Mouse (Mus musculus) lung, embryonic 15.5 days (tissue): ENCODE data around the gene 1810009A15Rik. TPM values are rescaled to one million over a fixed set of nuclear protein-coding genes. Genes with fewer than 3 reads are reported as not detected.

Source experiments
- ATAC-seq: fragments of 200-750 bp; cut with Nextera tagmentation; 2 replicates; pipeline ENCODE4 v1.8.0; 2017; ENCODE audit warnings: moderate number of reproducible peaks, borderline replicate concordance; ENCODE audit not compliant: low FRiP score, low TSS enrichment; ENCODE audit errors: extremely low read depth
- H3K27ac ChIP-seq: fragments of 300-500 bp; sonication (generic); 2 replicates; pipeline ENCODE4 v1.5.1; 2015; ENCODE audit warnings: moderate library complexity, mild to moderate bottlenecking, inconsistent platforms
- H3K27me3 ChIP-seq: fragments of 300-500 bp; sonication (generic); 2 replicates; pipeline ENCODE4 v1.6.1; 2015; ENCODE audit warnings: inconsistent platforms
- H3K36me3 ChIP-seq: fragments of 300-500 bp; sonication (generic); 2 replicates; pipeline ENCODE4 v1.6.1; 2015; ENCODE audit warnings: inconsistent platforms
- H3K4me1 ChIP-seq: fragments of 300-500 bp; sonication (generic); 2 replicates; pipeline ENCODE4 v1.6.1; 2015; ENCODE audit warnings: inconsistent platforms
- H3K4me2 ChIP-seq: fragments of 300-500 bp; sonication (generic); 2 replicates; pipeline ENCODE4 v1.6.1; 2015; ENCODE audit warnings: inconsistent platforms, mild to moderate bottlenecking, moderate library complexity
- H3K4me3 ChIP-seq: fragments of 300-500 bp; sonication (generic); 2 replicates; pipeline ENCODE4 v1.5.1; 2015; ENCODE audit warnings: mild to moderate bottlenecking, inconsistent platforms
- H3K9ac ChIP-seq: fragments of 300-500 bp; sonication (generic); 2 replicates; pipeline ENCODE4 v1.6.1; 2015; ENCODE audit warnings: inconsistent platforms
- H3K9me3 ChIP-seq: fragments of 300-500 bp; sonication (generic); 2 replicates; pipeline ENCODE4 v1.6.1; 2016; ENCODE audit warnings: inconsistent platforms
- WGBS: fragments of 180-500 bp; shearing (Covaris S2); methylation state at CpG from one replicate; pipeline ENCODE4 v1.1.7; 2015; 5-methylcytosine and 5-hydroxymethylcytosine counted together
- polyA plus RNA-seq: library from polyadenylated mRNA; unstranded; fragments of >200 nt; fragmentation: Nextera tagmentation; extraction: Ambion mirVana; gene quantifications from 2 replicates; pipeline ENCODE4 v1.2.1, GENCODE M21; 2015

The 1810009A15Rik gene
- polyA plus RNA-seq, 1 experiment from 2014 or later = 81.5 TPM

DNA sequence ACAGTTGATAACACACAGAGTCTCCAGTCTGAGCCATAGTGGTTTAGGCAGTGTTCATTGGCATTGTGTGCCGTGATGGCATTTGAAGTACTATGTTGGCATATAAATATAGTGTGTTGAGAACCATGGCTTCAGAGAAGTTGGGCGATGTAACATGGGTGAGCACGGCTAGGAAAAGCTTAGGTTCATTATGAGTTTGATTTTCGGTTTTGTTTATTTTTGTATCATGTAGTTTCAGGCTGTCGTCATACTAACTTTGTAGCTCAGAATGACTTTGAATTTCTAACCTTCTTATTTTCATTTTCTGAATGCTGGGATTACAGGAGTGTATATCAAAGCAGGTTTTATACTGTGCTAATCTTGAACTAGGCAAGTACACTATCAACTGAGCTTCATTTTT is 14.8 kb downstream of the 1810009A15Rik start:
- Histone ChIP-seq H3K27ac (no peak overlapping the region), H3K4me1 (peaks cover 13% of the 10 kb centered on the region), H3K4me3 (no peak overlapping the region), H3K9ac (no peak overlapping the region), H3K9me3 (no peaks in the 10 kb centered on the region), H3K36me3 (peaks cover 60% of the 10 kb centered on the region), H3K27me3 (no peaks in the 10 kb centered on the region), H3K4me2 (no peak overlapping the region)
- 87% methylated on average over 5 of the region's 5 CpGs for WGBS
- ATAC-seq = no peak

DNA sequence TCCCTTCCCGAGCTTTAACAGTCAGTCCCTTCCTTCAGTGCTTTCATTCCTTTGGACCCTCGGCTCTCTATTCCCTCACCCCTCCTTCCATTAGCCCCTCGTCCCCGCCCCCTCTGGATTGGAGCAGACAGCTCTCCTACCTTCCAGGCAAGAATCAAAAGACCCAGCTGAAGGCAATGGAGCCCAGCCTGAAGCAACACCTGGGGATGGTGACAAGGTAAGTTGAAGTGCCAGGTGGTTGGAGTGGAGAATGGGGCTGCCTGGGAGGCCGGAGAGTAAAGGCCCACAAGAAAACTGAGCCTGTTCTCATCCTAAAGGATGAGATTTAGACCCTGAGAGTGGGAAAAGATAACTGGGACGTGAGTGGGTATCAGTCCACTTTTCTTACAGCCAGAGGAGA is 19.9 kb downstream of the 1810009A15Rik start:
- no peaks in the 10 kb centered on the region for H3K27me3 ChIP-seq
- H3K4me2 ChIP-seq = no peak overlapping the region
- no peak overlapping the region for H3K4me3 ChIP-seq
- no peak overlapping the region for H3K9ac ChIP-seq
- peaks cover 96% of the 10 kb centered on the region for H3K36me3 ChIP-seq
- H3K9me3 ChIP-seq = no peaks in the 10 kb centered on the region
- 88% methylated on average over 6 of the region's 6 CpGs for WGBS
- no peaks in the 10 kb centered on the region for H3K4me1 ChIP-seq
- H3K27ac ChIP-seq = no peak overlapping the region
- ATAC-seq = no peak

DNA sequence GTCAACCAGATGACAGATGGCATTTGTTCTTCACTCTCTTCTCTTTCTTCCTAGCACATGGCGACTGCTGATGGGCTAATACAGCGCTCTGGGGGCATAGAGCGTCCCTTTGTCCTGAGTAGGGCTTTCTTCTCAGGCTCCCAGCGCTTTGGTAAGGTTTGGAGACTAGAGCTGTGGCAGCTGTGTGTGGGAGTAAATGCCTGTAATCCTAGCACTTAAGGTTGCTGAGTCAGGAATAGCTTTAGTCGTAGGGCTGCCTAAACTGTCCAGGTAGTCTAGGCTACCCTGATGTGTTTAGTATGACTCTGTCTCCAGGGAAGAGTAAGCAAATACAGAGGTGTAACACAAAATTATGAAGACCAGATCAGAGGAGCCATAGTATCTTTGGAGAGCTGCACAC is 23.2 kb downstream of the 1810009A15Rik start:
- Histone ChIP-seq H3K36me3 (peaks cover 99% of the 10 kb centered on the region), H3K27ac (no peak overlapping the region), H3K9me3 (no peaks in the 10 kb centered on the region), H3K4me2 (no peak overlapping the region), H3K9ac (no peak overlapping the region), H3K4me1 (no peaks in the 10 kb centered on the region), H3K27me3 (no peaks in the 10 kb centered on the region), H3K4me3 (no peak overlapping the region)
- WGBS = 93% methylated on average over 5 of the region's 5 CpGs
- no peak for ATAC-seq

- H3K27me3 ChIP-seq = no peaks in the 10 kb centered on the region
- no peak overlapping the region for H3K9ac ChIP-seq
- WGBS = 92% methylated on average over 3 of the region's 3 CpGs
- no peak overlapping the region for H3K4me3 ChIP-seq
- ATAC-seq = no peak
- H3K4me1 ChIP-seq = no peaks in the 10 kb centered on the region
- no peak overlapping the region for H3K27ac ChIP-seq
- H3K36me3 ChIP-seq = peaks cover 80% of the 10 kb centered on the region
- no peak overlapping the region for H3K4me2 ChIP-seq
- H3K9me3 ChIP-seq = no peaks in the 10 kb centered on the region
Measured at GRCm38 (mm10) chr19:8914212-8914611, 25.6 kb downstream of the 1810009A15Rik start.

DNA sequence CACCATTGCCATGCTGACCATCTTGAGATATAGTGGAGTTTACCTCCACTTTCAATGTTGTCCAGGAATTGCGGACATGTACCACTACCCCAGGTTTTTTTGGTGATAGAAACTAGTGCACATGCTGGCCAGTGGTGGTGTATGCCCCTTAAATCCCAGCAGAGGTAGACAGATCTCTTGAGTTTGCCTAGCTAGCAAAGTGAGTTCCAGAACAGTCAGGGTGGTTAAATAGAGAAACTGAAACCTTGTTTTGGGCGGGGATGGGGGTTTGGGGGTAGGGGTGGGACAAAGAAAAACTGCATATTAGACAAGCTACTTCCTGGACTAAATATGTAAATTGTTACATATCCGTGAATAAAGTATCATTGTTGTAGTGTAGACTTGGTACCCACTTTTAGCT is 30.3 kb downstream of the 1810009A15Rik start:
- 88% methylated on average over 3 of the region's 3 CpGs for WGBS
- H3K4me2 ChIP-seq = no peak overlapping the region
- peaks cover 38% of the 10 kb centered on the region for H3K36me3 ChIP-seq
- no peak overlapping the region for H3K27ac ChIP-seq
- no peak overlapping the region for H3K4me3 ChIP-seq
- ATAC-seq = no peak
- no peaks in the 10 kb centered on the region for H3K9me3 ChIP-seq
- no peaks in the 10 kb centered on the region for H3K27me3 ChIP-seq
- H3K4me1 ChIP-seq = peaks cover 14% of the 10 kb centered on the region
- no peak overlapping the region for H3K9ac ChIP-seq

DNA sequence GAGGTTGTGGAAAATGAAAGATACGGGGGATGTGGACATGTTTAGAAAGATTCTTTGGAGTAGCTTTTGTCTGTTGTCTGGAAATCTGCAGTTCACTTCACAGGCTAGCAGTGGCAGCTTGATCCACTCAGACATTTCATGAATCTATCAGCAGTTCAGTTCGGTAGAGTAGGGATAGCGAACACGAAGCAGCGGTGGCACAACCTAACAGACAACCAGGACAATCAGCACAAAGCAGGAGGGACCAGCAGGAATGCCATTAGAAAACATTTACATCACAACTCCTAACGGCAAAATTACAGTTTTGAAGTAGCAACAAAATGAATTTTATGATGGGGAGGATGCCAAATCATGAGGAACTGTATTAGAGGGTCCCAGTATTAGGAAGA is 31.0 kb downstream of the 1810009A15Rik start:
- H3K9ac ChIP-seq = no peak overlapping the region

GRCm38 (mm10) chr19:8920073-8920736 is 31.6 kb downstream of the 1810009A15Rik start, which contains the start of gene B3gat3:
Gene B3gat3 (plus strand): TSS chr19:8920374.
- H3K27ac ChIP-seq = peak within 1 kb of the TSS; percentile 91
- peak; percentile 99 for ATAC-seq
- H3K4me2 ChIP-seq = peak within 1 kb of the TSS; percentile 72
- H3K4me3 ChIP-seq = peak within 1 kb of the TSS; percentile 83
- H3K9ac ChIP-seq = peak within 1 kb of the TSS; percentile 73
- H3K27me3 ChIP-seq = no peaks in the 10 kb centered on the region
- peaks cover 14% of the 10 kb centered on the region for H3K4me1 ChIP-seq
- H3K9me3 ChIP-seq = no peaks in the 10 kb centered on the region
- H3K36me3 ChIP-seq = peaks cover 27% of the 10 kb centered on the region
- 2% methylated on average over 47 of the region's 50 CpGs for WGBS

More for the DNA sequence above, 31.0 kb downstream of the 1810009A15Rik start:
- Histone ChIP-seq H3K4me3 (peak overlapping the region; percentile 83), H3K4me2 (peak overlapping the region; percentile 72), H3K27ac (peak overlapping the region; percentile 91), H3K9me3 (no peaks in the 10 kb centered on the region), H3K4me1 (peaks cover 14% of the 10 kb centered on the region), H3K27me3 (no peaks in the 10 kb centered on the region), H3K36me3 (peaks cover 31% of the 10 kb centered on the region)
- no peak for ATAC-seq
- 60% methylated on average over 6 of the region's 6 CpGs for WGBS

DNA sequence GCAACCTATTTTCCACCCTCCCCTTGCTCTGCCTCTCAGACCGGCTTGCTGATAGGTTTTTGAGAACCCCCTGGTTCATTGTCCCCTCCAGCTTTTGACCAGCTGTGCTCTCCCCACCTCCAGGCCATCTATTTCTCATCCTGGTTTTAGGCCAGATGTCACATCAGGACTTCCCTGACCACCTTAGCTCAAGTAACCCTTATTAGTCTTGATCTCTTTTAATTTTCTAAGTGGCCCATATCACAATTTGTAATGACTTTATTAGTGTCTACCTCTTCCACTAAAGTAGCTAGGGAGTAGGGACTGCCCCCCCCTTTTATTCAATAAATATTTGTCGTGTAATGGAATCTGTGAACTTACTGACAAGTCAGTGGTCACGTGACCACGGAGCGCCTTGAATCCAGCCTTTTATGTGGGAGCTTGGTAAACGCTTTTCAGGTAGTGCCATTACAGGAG is 32.2 kb downstream of the 1810009A15Rik start:
- WGBS = 1% methylated on average over 6 of the region's 6 CpGs
- H3K4me3 ChIP-seq = peak overlapping the region; percentile 83

DNA sequence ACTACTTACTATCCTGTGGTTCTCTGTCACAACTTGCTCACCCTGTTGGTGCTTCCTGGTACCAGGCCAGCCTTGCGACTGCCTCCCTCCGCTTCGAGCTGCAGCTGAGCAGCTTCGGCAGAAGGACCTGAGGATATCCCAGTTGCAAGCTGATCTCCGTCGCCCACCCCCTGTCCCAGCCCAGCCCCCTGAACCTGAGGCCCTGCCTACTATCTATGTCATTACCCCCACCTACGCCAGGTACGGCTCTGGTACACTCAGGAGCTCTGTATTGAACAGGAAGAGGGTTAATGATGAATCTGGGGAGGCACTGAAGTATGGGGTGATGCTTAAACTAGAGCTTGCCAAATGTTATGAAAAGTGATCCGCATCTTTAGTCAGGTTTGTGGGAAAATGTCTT is 33.1 kb downstream of the 1810009A15Rik start:
- Histone ChIP-seq H3K4me1 (peaks cover 14% of the 10 kb centered on the region), H3K9ac (peak overlapping the region; percentile 73), H3K36me3 (peaks cover 20% of the 10 kb centered on the region), H3K9me3 (no peaks in the 10 kb centered on the region), H3K27me3 (no peaks in the 10 kb centered on the region), H3K4me2 (peak overlapping the region; percentile 72), H3K27ac (no peak overlapping the region), H3K4me3 (peak overlapping the region; percentile 83)
- WGBS = 79% methylated on average over 9 of the region's 9 CpGs
- ATAC-seq = no peak

More for the DNA sequence above, 32.2 kb downstream of the 1810009A15Rik start:
- H3K9ac ChIP-seq = peak overlapping the region; percentile 73
- H3K36me3 ChIP-seq = peaks cover 24% of the 10 kb centered on the region
- ATAC-seq = no peak
- H3K27ac ChIP-seq = peak overlapping the region; percentile 91
- peak overlapping the region; percentile 72 for H3K4me2 ChIP-seq
- H3K4me1 ChIP-seq = peaks cover 14% of the 10 kb centered on the region
- H3K27me3 ChIP-seq = no peaks in the 10 kb centered on the region
- H3K9me3 ChIP-seq = no peaks in the 10 kb centered on the region

- Histone ChIP-seq H3K9me3 (no peaks in the 10 kb centered on the region), H3K9ac (no peak overlapping the region), H3K4me2 (no peak overlapping the region), H3K4me3 (no peak overlapping the region), H3K4me1 (peaks cover 16% of the 10 kb centered on the region), H3K36me3 (peaks cover 21% of the 10 kb centered on the region; the same call in 1 of the 2 replicates), H3K27me3 (no peaks in the 10 kb centered on the region), H3K27ac (no peak overlapping the region)
- no peak for ATAC-seq
- WGBS = 81% methylated on average over 2 of the region's 2 CpGs
Measured at GRCm38 (mm10) chr19:8926766-8927165, 38.1 kb downstream of the 1810009A15Rik start.

GRCm38 (mm10) chr19:8927891-8928525 is 39.4 kb downstream of the 1810009A15Rik start:
- ATAC-seq = no peak
- Histone ChIP-seq H3K4me3 (no peak overlapping the region), H3K36me3 (peaks cover 22% of the 10 kb centered on the region; the same call in 1 of the 2 replicates), H3K4me1 (peaks cover 15% of the 10 kb centered on the region), H3K27ac (no peak overlapping the region), H3K9me3 (no peaks in the 10 kb centered on the region), H3K4me2 (no peak overlapping the region), H3K27me3 (no peaks in the 10 kb centered on the region), H3K9ac (no peak overlapping the region)
- 79% methylated on average over 12 of the region's 12 CpGs for WGBS

DNA sequence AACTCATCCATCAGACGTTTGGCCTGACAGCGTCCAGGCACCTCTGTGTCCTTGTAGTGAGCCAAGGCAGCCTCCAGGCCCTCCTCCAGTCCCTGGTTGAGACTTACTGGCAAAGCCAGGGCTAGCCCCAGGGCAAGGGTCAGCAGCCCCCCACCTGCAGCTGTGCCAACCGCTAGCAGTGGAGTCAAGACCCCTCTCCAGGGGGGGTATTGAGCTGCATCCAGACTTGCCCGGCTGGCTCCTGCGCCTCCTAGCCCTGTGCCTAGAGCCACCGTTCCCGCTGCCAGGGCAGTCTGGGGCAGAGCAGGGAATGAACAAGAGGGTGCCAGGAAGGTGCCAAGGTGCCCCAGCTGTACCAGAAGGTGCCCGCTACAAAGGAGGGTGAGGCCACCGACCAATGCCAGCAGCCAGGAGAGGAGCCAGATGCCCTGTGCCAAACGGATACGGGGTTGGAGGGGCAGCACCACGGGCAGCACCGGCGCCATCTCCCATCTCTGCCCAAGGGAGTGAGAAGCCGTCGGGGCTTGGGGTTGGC is 40.1 kb downstream of the 1810009A15Rik start:
- WGBS = 24% methylated on average over 16 of the region's 16 CpGs
- peak; percentile 7; the same call in 1 of the 2 replicates for ATAC-seq

More for the DNA sequence above, 40.1 kb downstream of the 1810009A15Rik start:
- H3K9me3 ChIP-seq = no peaks in the 10 kb centered on the region
- H3K4me2 ChIP-seq = peak overlapping the region; percentile 67
- H3K4me1 ChIP-seq = peaks cover 15% of the 10 kb centered on the region
- peak overlapping the region; percentile 70; the same call in 1 of the 2 replicates for H3K9ac ChIP-seq
- peak overlapping the region; percentile 79 for H3K4me3 ChIP-seq
- H3K27ac ChIP-seq = peak overlapping the region; percentile 92
- peaks cover 26% of the 10 kb centered on the region; the same call in 1 of the 2 replicates for H3K36me3 ChIP-seq
- H3K27me3 ChIP-seq = no peaks in the 10 kb centered on the region
